Mouse (Mus musculus): ENCODE results near the gene Fstl3.
A peak's percentile ranks its signal among the peaks of the same experiment; 100 is the strongest.

Fstl3 gene

DNA sequence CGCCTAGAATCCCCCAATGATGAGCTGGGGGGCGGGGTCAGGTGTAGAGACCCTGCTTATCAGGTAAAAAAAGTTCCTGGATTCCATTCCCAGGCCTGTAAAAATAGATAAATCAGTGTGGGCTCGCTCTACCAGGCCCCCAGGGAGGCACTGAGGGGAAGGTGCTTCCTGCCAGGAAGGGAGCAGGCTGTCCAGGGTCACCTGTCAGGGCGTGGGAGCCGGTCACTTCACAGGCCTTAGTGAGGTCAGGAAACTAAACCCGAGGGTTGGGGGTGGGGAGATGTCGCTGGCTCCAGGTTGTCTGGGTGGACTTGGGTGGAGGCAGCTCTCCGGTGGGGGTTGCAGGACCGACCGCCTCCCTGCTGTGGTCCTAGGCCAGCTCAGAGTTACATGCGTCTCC is 28.6 kb downstream of the Fstl3 start:
- no peak for TF ChIP-seq POU5F1 (IDR thresholded peaks at IDR 0.05; ENCODE audit: borderline replicate concordance, low read length)
- TF ChIP-seq CTCF (conservative IDR thresholded peaks at IDR 0.05; ENCODE audit: low read length) = no peak
- Histone ChIP-seq H3K4me3 (replicated peaks; ENCODE audit: low read length) (peak overlapping the region; percentile 57), H3K27me3 (ENCODE audit: insufficient read depth, low read length) (peaks cover 4% of the 10 kb centered on the region; the same call in 1 of the 2 replicates), H3K9me3 (ENCODE audit: low read length) (no peaks in the 10 kb centered on the region), H3K4me1 (replicated peaks; ENCODE audit: low read depth, low read length) (peaks cover 88% of the 10 kb centered on the region), H3K36me3 (ENCODE audit: insufficient read depth, low read length) (peaks cover 17% of the 10 kb centered on the region)

DNA sequence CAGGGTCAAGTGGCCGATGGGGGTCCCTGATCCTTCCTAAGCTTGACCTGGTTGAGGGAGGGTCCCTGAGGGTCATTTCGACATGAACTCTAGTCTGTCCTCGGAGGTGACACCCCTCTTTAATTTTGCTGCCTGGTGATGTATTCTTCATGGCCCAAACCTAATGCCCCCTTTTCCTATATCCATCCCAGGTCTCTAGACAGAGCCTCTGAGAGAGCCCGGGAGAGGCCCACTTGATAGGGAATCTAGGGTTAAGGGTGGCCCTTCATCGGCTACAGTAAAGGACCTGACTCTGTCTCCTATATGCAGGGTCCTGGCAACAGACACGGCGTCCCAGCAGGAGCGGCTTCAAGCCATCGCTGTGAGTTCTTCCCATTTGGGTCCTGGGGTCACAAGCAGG is 29.3 kb downstream of the Fstl3 start:
- peaks cover 20% of the 10 kb centered on the region for H3K36me3 ChIP-seq (ENCODE audit: insufficient read depth, low read length)
- peaks cover 4% of the 10 kb centered on the region; the same call in 1 of the 2 replicates for H3K27me3 ChIP-seq (ENCODE audit: insufficient read depth, low read length)
- peaks cover 81% of the 10 kb centered on the region for H3K4me1 ChIP-seq (replicated peaks; ENCODE audit: low read depth, low read length)
- H3K4me3 ChIP-seq (replicated peaks; ENCODE audit: low read length) = peak overlapping the region; percentile 57
- no peaks in the 10 kb centered on the region for H3K9me3 ChIP-seq (ENCODE audit: low read length)
- TF ChIP-seq NANOG (IDR thresholded peaks at IDR 0.05; ENCODE audit: borderline replicate concordance, low read length) = no peak
- TF ChIP-seq CTCF (conservative IDR thresholded peaks at IDR 0.05; ENCODE audit: low read length) = no peak
- TF ChIP-seq POU5F1 (IDR thresholded peaks at IDR 0.05; ENCODE audit: borderline replicate concordance, low read length) = no peak

DNA sequence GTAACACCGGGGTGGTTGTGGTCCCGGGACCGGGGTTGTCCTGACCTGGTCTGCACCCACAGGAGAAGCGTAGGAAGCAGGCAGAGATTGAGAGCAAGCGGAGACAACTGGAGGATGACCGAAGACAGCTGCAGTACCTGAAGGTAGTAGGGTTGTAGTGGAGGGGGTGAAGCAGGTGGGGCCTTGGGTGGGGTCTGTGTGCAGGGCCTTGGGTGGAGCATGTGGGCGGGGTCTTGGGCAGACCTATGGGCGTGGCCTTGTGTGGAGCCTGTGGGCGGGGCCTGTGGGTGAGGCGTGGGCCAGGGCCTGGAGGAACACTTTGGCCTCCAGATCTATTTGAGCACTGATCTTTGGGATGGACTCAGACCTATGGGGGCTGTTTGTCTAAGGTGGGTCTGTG is 29.9 kb downstream of the Fstl3 start:
- no peak for TF ChIP-seq NANOG (IDR thresholded peaks at IDR 0.05; ENCODE audit: borderline replicate concordance, low read length)
- no peak for TF ChIP-seq CTCF (conservative IDR thresholded peaks at IDR 0.05; ENCODE audit: low read length)
- no peak for TF ChIP-seq POU5F1 (IDR thresholded peaks at IDR 0.05; ENCODE audit: borderline replicate concordance, low read length)
- peaks cover 5% of the 10 kb centered on the region; the same call in 1 of the 2 replicates for H3K9me3 ChIP-seq (ENCODE audit: low read length)

DNA sequence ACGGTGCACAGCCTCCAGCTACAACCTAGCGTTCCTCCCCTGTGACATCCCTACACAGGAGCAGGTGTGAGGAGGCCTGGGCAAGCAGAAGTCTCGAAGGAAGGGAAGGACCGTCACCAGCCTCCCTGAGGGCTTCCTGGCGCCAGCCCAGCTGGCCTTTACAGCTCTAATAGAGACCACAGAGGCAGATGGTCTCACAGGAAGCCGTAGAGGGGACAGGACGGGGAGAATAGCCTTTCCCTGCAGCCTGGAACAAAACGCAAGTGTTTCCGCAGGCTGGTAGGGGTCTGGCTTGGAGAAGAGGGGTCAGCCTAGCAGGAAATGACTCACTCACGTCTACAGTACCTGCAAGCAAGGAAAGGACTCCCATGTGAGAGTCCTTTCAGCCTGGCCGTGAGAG is 30.8 kb downstream of the Fstl3 start:
- H3K9me3 ChIP-seq (ENCODE audit: low read length) = peaks cover 5% of the 10 kb centered on the region; the same call in 1 of the 2 replicates
- TF ChIP-seq CTCF (conservative IDR thresholded peaks at IDR 0.05; ENCODE audit: low read length) (no peak), POU5F1 (IDR thresholded peaks at IDR 0.05; ENCODE audit: borderline replicate concordance, low read length) (no peak), NANOG (IDR thresholded peaks at IDR 0.05; ENCODE audit: borderline replicate concordance, low read length) (no peak)
- H3K27me3 ChIP-seq (ENCODE audit: insufficient read depth, low read length) = peaks cover 4% of the 10 kb centered on the region; the same call in 1 of the 2 replicates
- peaks cover 75% of the 10 kb centered on the region for H3K4me1 ChIP-seq (replicated peaks; ENCODE audit: low read depth, low read length)
- H3K4me3 ChIP-seq (replicated peaks; ENCODE audit: low read length) = no peak overlapping the region
- H3K36me3 ChIP-seq (ENCODE audit: insufficient read depth, low read length) = peaks cover 28% of the 10 kb centered on the region

More for the DNA sequence above, 29.9 kb downstream of the Fstl3 start:
- Histone ChIP-seq H3K36me3 (ENCODE audit: insufficient read depth, low read length) (peaks cover 26% of the 10 kb centered on the region), H3K4me1 (replicated peaks; ENCODE audit: low read depth, low read length) (peaks cover 79% of the 10 kb centered on the region), H3K4me3 (replicated peaks; ENCODE audit: low read length) (no peak overlapping the region), H3K27me3 (ENCODE audit: insufficient read depth, low read length) (peaks cover 4% of the 10 kb centered on the region; the same call in 1 of the 2 replicates)

DNA sequence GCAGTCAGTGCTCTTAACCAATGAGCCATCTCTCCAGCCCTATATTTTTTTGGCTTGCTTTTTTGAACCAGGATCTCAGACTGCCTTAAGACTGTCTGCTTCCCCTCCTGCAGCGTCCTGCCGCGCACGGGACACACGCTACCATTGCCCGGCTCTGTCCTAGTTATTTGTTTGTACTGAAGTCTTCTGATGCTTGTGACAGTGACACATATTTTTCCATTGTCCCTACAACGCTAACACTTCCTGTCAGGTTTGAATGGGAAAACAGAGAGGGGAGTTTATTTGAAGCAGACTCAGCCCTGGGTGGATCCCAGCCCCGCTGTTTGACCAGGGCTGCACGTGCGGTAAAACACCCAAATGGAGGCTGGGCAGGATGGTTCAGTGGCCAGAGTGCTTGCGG is 31.7 kb downstream of the Fstl3 start:
- Histone ChIP-seq H3K4me1 (replicated peaks; ENCODE audit: low read depth, low read length) (peaks cover 67% of the 10 kb centered on the region), H3K9me3 (ENCODE audit: low read length) (peaks cover 5% of the 10 kb centered on the region; the same call in 1 of the 2 replicates), H3K36me3 (ENCODE audit: insufficient read depth, low read length) (peaks cover 28% of the 10 kb centered on the region), H3K27me3 (ENCODE audit: insufficient read depth, low read length) (peaks cover 4% of the 10 kb centered on the region; the same call in 1 of the 2 replicates), H3K4me3 (replicated peaks; ENCODE audit: low read length) (no peak overlapping the region)
- TF ChIP-seq NANOG (IDR thresholded peaks at IDR 0.05; ENCODE audit: borderline replicate concordance, low read length) (no peak), CTCF (conservative IDR thresholded peaks at IDR 0.05; ENCODE audit: low read length) (no peak), POU5F1 (IDR thresholded peaks at IDR 0.05; ENCODE audit: borderline replicate concordance, low read length) (no peak)

DNA sequence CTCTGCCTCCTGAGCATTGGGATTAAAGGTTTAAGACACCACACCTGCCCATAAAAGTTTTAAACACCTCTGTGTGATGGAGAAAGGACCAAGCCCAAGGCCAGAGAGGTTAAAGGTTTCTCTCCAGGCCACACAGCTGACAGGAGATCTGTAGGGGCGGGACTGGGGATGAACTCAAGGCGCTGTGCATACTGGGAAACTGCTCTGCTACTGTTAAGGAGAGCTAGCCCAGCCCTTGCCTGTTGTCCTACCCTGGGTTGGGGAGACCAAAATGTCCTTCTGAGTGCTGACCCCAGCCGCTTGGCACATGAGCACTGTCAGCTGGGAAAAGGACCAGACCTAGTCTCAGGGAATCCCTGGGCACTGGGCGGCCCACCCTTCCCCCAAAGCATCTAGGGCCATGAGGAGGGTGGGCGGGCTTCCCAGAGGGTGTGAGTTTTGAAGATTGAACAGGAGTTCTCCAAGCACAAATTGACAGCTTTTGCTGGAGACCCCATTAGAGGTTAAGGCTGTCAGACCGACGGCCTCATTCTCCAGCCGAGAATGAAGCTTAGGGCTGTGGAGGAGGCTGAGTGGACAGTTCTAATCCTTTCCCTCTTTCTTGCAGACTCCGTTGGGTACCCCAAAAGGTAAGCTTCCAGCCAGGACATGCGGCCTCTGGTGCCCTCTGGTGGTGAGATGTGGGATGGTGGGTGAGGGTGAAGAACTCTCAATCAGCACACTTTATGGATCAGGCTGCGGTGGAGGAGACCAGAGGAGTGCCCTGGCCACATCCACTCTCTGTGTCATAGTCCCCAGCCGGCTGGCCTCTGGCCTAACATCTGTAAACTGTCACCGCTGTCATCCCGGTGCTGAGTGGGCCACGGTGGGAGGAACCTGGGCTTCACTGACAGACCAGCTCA is 34.9 kb downstream of the Fstl3 start:
- Histone ChIP-seq H3K4me1 (replicated peaks; ENCODE audit: low read depth, low read length) (peaks cover 55% of the 10 kb centered on the region), H3K4me3 (replicated peaks; ENCODE audit: low read length) (0 out of 2 replicates have a peak overlapping the region, but pooled peaks have one; percentile 29), H3K9me3 (ENCODE audit: low read length) (peaks cover 5% of the 10 kb centered on the region; the same call in 1 of the 2 replicates), H3K36me3 (ENCODE audit: insufficient read depth, low read length) (peaks cover 35% of the 10 kb centered on the region), H3K27me3 (ENCODE audit: insufficient read depth, low read length) (no peaks in the 10 kb centered on the region)
- peak; percentile 88 for TF ChIP-seq CTCF (conservative IDR thresholded peaks at IDR 0.05; ENCODE audit: low read length)
- no peak for TF ChIP-seq POU5F1 (IDR thresholded peaks at IDR 0.05; ENCODE audit: borderline replicate concordance, low read length)

DNA sequence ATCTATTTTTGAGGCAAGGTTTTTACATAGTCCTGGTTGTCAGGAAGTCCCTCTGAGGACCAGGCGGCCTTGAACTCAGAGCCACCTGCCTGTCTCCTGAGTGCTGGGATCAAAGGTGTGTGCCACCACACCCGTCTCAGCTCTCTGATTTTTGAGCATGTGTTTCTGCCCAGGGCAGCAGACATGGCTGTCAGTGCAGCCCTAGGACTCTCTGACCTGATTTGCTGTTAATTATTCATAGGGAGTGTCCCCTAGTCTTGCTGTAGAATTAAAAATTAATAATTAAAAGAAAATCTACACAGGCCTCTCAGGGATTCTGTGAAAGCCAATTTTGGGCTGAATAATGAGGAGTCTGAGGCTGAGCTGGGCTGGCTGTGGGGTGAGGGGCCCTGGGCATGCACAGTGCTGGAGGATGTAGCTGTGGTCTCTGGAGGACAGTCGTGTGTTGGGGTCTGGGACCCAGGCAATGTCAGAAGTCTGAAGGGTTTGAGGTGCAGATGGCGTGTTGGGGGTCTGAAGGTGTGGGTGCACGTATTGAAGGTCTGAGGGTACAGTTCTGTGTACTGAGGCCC is 37.3 kb downstream of the Fstl3 start:
- Histone ChIP-seq H3K4me1 (replicated peaks; ENCODE audit: low read depth, low read length) (peaks cover 54% of the 10 kb centered on the region), H3K27me3 (ENCODE audit: insufficient read depth, low read length) (no peaks in the 10 kb centered on the region), H3K9me3 (ENCODE audit: low read length) (peaks cover 5% of the 10 kb centered on the region; the same call in 1 of the 2 replicates), H3K4me3 (replicated peaks; ENCODE audit: low read length) (no peak overlapping the region), H3K36me3 (ENCODE audit: insufficient read depth, low read length) (peaks cover 24% of the 10 kb centered on the region)
- TF ChIP-seq NANOG (IDR thresholded peaks at IDR 0.05; ENCODE audit: borderline replicate concordance, low read length) = no peak
- no peak for TF ChIP-seq POU5F1 (IDR thresholded peaks at IDR 0.05; ENCODE audit: borderline replicate concordance, low read length)
- no peak for TF ChIP-seq CTCF (conservative IDR thresholded peaks at IDR 0.05; ENCODE audit: low read length)
